In genomic region chr10:113916705-113917104, GRCm38 (mm10) we compare ENCODE assay signal across 19 mouse cellular contexts.
"Had no signal": no experiment of that assay in that cellular context is flagged by ENCODE, and none has a peak within 500 bp of the region (broad histone marks: within the 10 kb centered on the region; RNA-seq: fewer than 3 reads in every experiment).

No protein-coding gene starts in this region.

- H3K36me3 ChIP-seq: midbrain, embryonic 10.5 days; midbrain, embryonic 12.5 days; neural tube, embryonic 13.5 days; neural tube, embryonic 15.5 days had no signal

- DNase-seq: lung, adult 18-20 months; lung, embryonic 14.5 days; lung, postnatal 10 days; lung, postnatal 4 days; midbrain, embryonic 14.5 days; retina, postnatal 1 day; right cerebral cortex, adult 18-20 months; right cerebral cortex, postnatal 25 days; right cerebral cortex, postnatal 4 days; spleen, adult 18-20 months; thymus, adult 18-20 months; thymus, postnatal 14 days; thymus, postnatal 36 days had no signal

- H3K9ac ChIP-seq: lung, embryonic 14.5 days; midbrain, embryonic 12.5 days; neural tube, embryonic 13.5 days; neural tube, embryonic 15.5 days had no signal

- H3K9me3 ChIP-seq: midbrain, embryonic 10.5 days; midbrain, embryonic 12.5 days; neural tube, embryonic 13.5 days; neural tube, embryonic 15.5 days had no signal

- H3K4me2 ChIP-seq: lung, embryonic 14.5 days; midbrain, embryonic 12.5 days; neural tube, embryonic 13.5 days; neural tube, embryonic 15.5 days had no signal

- H3K4me1 ChIP-seq: midbrain, embryonic 10.5 days; midbrain, embryonic 12.5 days; neural tube, embryonic 13.5 days; neural tube, embryonic 15.5 days had no signal

- H3K27me3 ChIP-seq: midbrain, embryonic 12.5 days; neural tube, embryonic 13.5 days; neural tube, embryonic 15.5 days had no signal

- ATAC-seq: midbrain, embryonic 16.5 days had no signal

- H3K27ac ChIP-seq: midbrain, embryonic 10.5 days; midbrain, embryonic 12.5 days; neural tube, embryonic 13.5 days; neural tube, embryonic 15.5 days had no signal

- H3K4me3 ChIP-seq: midbrain, embryonic 10.5 days; midbrain, embryonic 12.5 days; myocyte; neural tube, embryonic 13.5 days; neural tube, embryonic 15.5 days had no signal
